Mouse (Mus musculus) frontal cortex, postnatal 36 days (tissue): Measurements from ENCODE around the gene Olfr750.

Experiments used
- DNase-seq, 2 experiments: peaks; one replicate each; pipeline ENCODE4 v3.0.0; 2022; ENCODE audit warnings: low spot score in 2 of 2

Gene Olfr750

GRCm38 (mm10) chr14:51088166-51088969 is 14.1 kb upstream of the Olfr750 start:
- peak; percentile 91 to 92 for DNase-seq

GRCm38 (mm10) chr14:51087762-51088161 is 13.5 kb upstream of the Olfr750 start:
- DNase-seq = no peak

GRCm38 (mm10) chr14:51085911-51086310 is 11.7 kb upstream of the Olfr750 start:
- no peak for DNase-seq

GRCm38 (mm10) chr14:51085086-51085485 is 10.9 kb upstream of the Olfr750 start:
- no peak for DNase-seq

- no peak for DNase-seq
These were observed 9.6 kb upstream of the Olfr750 start for GRCm38 (mm10) chr14:51083805-51084204.

- peak; percentile 69 to 70 for DNase-seq
These were observed 8.7 kb upstream of the Olfr750 start for GRCm38 (mm10) chr14:51082599-51083581.

- no peak for DNase-seq
These were observed 6.8 kb upstream of the Olfr750 start for GRCm38 (mm10) chr14:51081035-51081434.

- DNase-seq = no peak
These were observed 4.9 kb upstream of the Olfr750 start for GRCm38 (mm10) chr14:51079180-51079579.

GRCm38 (mm10) chr14:51069617-51070016 is 4.6 kb downstream of the Olfr750 start:
- DNase-seq = no peak

- no peak for DNase-seq
These were observed 5.3 kb downstream of the Olfr750 start for GRCm38 (mm10) chr14:51068956-51069355.

GRCm38 (mm10) chr14:51060761-51061160 is 13.5 kb downstream of the Olfr750 start:
- DNase-seq = no peak

- no peak for DNase-seq
These were observed 16.8 kb downstream of the Olfr750 start, which contains the start of gene Rnase12 for GRCm38 (mm10) chr14:51057401-51057831. Gene Rnase12 (minus strand): TSS chr14:51057661.

GRCm38 (mm10) chr14:51054243-51055237 is 19.7 kb downstream of the Olfr750 start:
- no peak for DNase-seq

- DNase-seq = no peak
These were observed 21.1 kb downstream of the Olfr750 start for GRCm38 (mm10) chr14:51053176-51053575.

- DNase-seq = no peak
These were observed 22.3 kb downstream of the Olfr750 start for GRCm38 (mm10) chr14:51051941-51052340.

GRCm38 (mm10) chr14:51050063-51050462 is 24.2 kb downstream of the Olfr750 start, which contains the start of gene Rnase11:
Gene Rnase11 (minus strand): TSS chr14:51050163.
- no peak for DNase-seq

GRCm38 (mm10) chr14:51047846-51048245 is 26.4 kb downstream of the Olfr750 start:
- no peak for DNase-seq

GRCm38 (mm10) chr14:51041769-51042168 is 32.5 kb downstream of the Olfr750 start, which contains the start of gene Rnase9:
Gene Rnase9 (minus strand): TSS chr14:51041869.
- DNase-seq = no peak

GRCm38 (mm10) chr14:51036214-51036613 is 38.0 kb downstream of the Olfr750 start:
- no peak for DNase-seq

- DNase-seq = no peak
These were observed 39.0 kb downstream of the Olfr750 start for GRCm38 (mm10) chr14:51035206-51035605.
